In genomic region chr19:32885481-32886131, GRCm38 (mm10) we compare ENCODE assay signal across 9 mouse cellular contexts.
DNase-seq lines count a peak whose midpoint lies in the region; ATAC-seq and TF ChIP-seq lines count a peak whose summit lies in the region.
"Had no signal": no experiment of that assay in that cellular context is flagged by ENCODE, and none has a peak within 500 bp of the region (broad histone marks: within the 10 kb centered on the region; RNA-seq: fewer than 3 reads in every experiment).

No protein-coding gene starts in this region.

- TF ChIP-seq EP300 in stomach, postnatal 0 days (optimal IDR thresholded peaks at IDR 0.05), result no peak

- H3K27me3 ChIP-seq in intestine, embryonic 15.5 days (replicated peaks), result no peaks in the 10 kb centered on the region
- H3K27me3 ChIP-seq in intestine, postnatal 0 days (replicated peaks; ENCODE audit: control insufficient read depth, insufficient read depth, low read length), result no peaks in the 10 kb centered on the region
- H3K27me3 ChIP-seq in forebrain, embryonic 12.5 days, result no peaks in the 10 kb centered on the region
- 0 out of 2 replicates have a peak, but pooled peaks cover 5% of the 10 kb centered on the region for H3K27me3 ChIP-seq in limb, embryonic 13.5 days
- H3K27me3 ChIP-seq in stomach, postnatal 0 days (ENCODE audit: control insufficient read depth, insufficient read depth, low read length), result no peaks in the 10 kb centered on the region
- H3K27me3 ChIP-seq: liver, embryonic 13.5 days had no signal

- H3K4me1 ChIP-seq in intestine, embryonic 15.5 days (replicated peaks), result no peaks in the 10 kb centered on the region; the same call in 1 of the 2 replicates
- H3K4me1 ChIP-seq in intestine, postnatal 0 days (replicated peaks; ENCODE audit: control insufficient read depth, insufficient read depth, low read length), result 0 out of 2 replicates have a peak, but pooled peaks cover 5% of the 10 kb centered on the region
- peaks cover 6% of the 10 kb centered on the region; the same call in 1 of the 2 replicates for H3K4me1 ChIP-seq in forebrain, embryonic 12.5 days
- H3K4me1 ChIP-seq in limb, embryonic 13.5 days, result peaks cover 55% of the 10 kb centered on the region
- H3K4me1 ChIP-seq in stomach, postnatal 0 days (replicated peaks; ENCODE audit: control insufficient read depth, insufficient read depth), result no peaks in the 10 kb centered on the region
- H3K4me1 ChIP-seq: liver, embryonic 13.5 days had no signal

- H3K9me3 ChIP-seq in intestine, embryonic 15.5 days, result no peaks in the 10 kb centered on the region
- H3K9me3 ChIP-seq in intestine, postnatal 0 days (ENCODE audit: control insufficient read depth), result no peaks in the 10 kb centered on the region
- no peaks in the 10 kb centered on the region for H3K9me3 ChIP-seq in forebrain, embryonic 12.5 days
- no peaks in the 10 kb centered on the region for H3K9me3 ChIP-seq in limb, embryonic 13.5 days
- H3K9me3 ChIP-seq in stomach, postnatal 0 days (ENCODE audit: control insufficient read depth, low read length), result no peaks in the 10 kb centered on the region
- H3K9me3 ChIP-seq: liver, embryonic 13.5 days had no signal

- DNase-seq in embryo, embryonic 11 days, result peak; percentile 45
- DNase-seq in stomach, postnatal 0 days (ENCODE audit: low spot score), result no peak
- no peak for DNase-seq in left cerebral cortex, postnatal 25 days (ENCODE audit: low spot score in 2 of 2)
- DNase-seq: gastrocnemius, postnatal 25 days; liver, embryonic 13.5 days had no signal

- H3K36me3 ChIP-seq in intestine, embryonic 15.5 days, result no peaks in the 10 kb centered on the region
- no peaks in the 10 kb centered on the region for H3K36me3 ChIP-seq in intestine, postnatal 0 days (ENCODE audit: control insufficient read depth, insufficient read depth)
- no peaks in the 10 kb centered on the region for H3K36me3 ChIP-seq in forebrain, embryonic 12.5 days (replicated peaks)
- H3K36me3 ChIP-seq in limb, embryonic 13.5 days, result no peaks in the 10 kb centered on the region
- H3K36me3 ChIP-seq in stomach, postnatal 0 days (ENCODE audit: control insufficient read depth, insufficient read depth, low read length), result no peaks in the 10 kb centered on the region
- H3K36me3 ChIP-seq: liver, embryonic 13.5 days had no signal

- no peak for ATAC-seq in intestine, embryonic 15.5 days
- ATAC-seq in intestine, postnatal 0 days, result no peak
- ATAC-seq in forebrain, embryonic 12.5 days (ENCODE audit: low FRiP score), result 0 out of 2 replicates have a peak, but pooled peaks have one; percentile 27
- ATAC-seq in limb, embryonic 13.5 days (ENCODE audit: low FRiP score, low read depth), result peak; percentile 45; the same call in 1 of the 2 replicates
- ATAC-seq in stomach, postnatal 0 days (ENCODE audit: low FRiP score, low TSS enrichment), result no peak

- H3K4me2 ChIP-seq in intestine, embryonic 15.5 days (replicated peaks), result 0 out of 2 replicates have a peak overlapping the region, but pooled peaks have one; percentile 1
- no peak overlapping the region for H3K4me2 ChIP-seq in intestine, postnatal 0 days (replicated peaks; ENCODE audit: low read depth)
- H3K4me2 ChIP-seq in forebrain, embryonic 12.5 days, result no peak overlapping the region
- peak overlapping the region; percentile 52 for H3K4me2 ChIP-seq in limb, embryonic 13.5 days (replicated peaks)
- no peak overlapping the region for H3K4me2 ChIP-seq in stomach, postnatal 0 days (replicated peaks; ENCODE audit: low read depth)
- H3K4me2 ChIP-seq: liver, embryonic 13.5 days had no signal

- WGBS in intestine, embryonic 15.5 days, result 52% methylated on average over 12 of the region's 12 CpGs
- 62% methylated on average over 12 of the region's 12 CpGs for WGBS in intestine, postnatal 0 days
- 45% methylated on average over 12 of the region's 12 CpGs for WGBS in forebrain, embryonic 12.5 days
- WGBS in limb, embryonic 13.5 days, result 26% methylated on average over 12 of the region's 12 CpGs
- WGBS in stomach, postnatal 0 days, result 59% methylated on average over 12 of the region's 12 CpGs

- intact Hi-C loops in left cerebral cortex, postnatal 25 days (cut with DNase I), result no loop called here

- no peak for TF ChIP-seq CTCF in intestine, postnatal 0 days (IDR thresholded peaks at IDR 0.05; ENCODE audit: low read depth)
- TF ChIP-seq CTCF in stomach, postnatal 0 days (IDR thresholded peaks at IDR 0.05; ENCODE audit: low read depth), result no peak

- no peak overlapping the region for H3K27ac ChIP-seq in intestine, embryonic 15.5 days
- H3K27ac ChIP-seq in intestine, postnatal 0 days (ENCODE audit: low read depth, low read length), result no peak overlapping the region
- H3K27ac ChIP-seq in forebrain, embryonic 12.5 days, result no peak overlapping the region
- 0 out of 2 replicates have a peak overlapping the region, but pooled peaks have one; percentile 67 for H3K27ac ChIP-seq in limb, embryonic 13.5 days
- no peak overlapping the region for H3K27ac ChIP-seq in stomach, postnatal 0 days (replicated peaks)
- H3K27ac ChIP-seq: liver, embryonic 13.5 days had no signal

- no peak overlapping the region for H3K4me3 ChIP-seq in intestine, embryonic 15.5 days (replicated peaks)
- H3K4me3 ChIP-seq in intestine, postnatal 0 days (ENCODE audit: low read depth, low read length), result no peak overlapping the region
- no peak overlapping the region for H3K4me3 ChIP-seq in forebrain, embryonic 12.5 days (replicated peaks)
- H3K4me3 ChIP-seq in limb, embryonic 13.5 days, result no peak overlapping the region
- H3K4me3 ChIP-seq in stomach, postnatal 0 days (ENCODE audit: low read depth, low read length), result no peak overlapping the region
- H3K4me3 ChIP-seq: liver, embryonic 13.5 days had no signal

- no peak overlapping the region for H3K9ac ChIP-seq in intestine, embryonic 15.5 days
- H3K9ac ChIP-seq in intestine, postnatal 0 days (ENCODE audit: low read depth, low read length), result no peak overlapping the region
- H3K9ac ChIP-seq in forebrain, embryonic 12.5 days, result no peak overlapping the region
- H3K9ac ChIP-seq in limb, embryonic 13.5 days, result no peak overlapping the region
- no peak overlapping the region for H3K9ac ChIP-seq in stomach, postnatal 0 days (ENCODE audit: low read length)
- H3K9ac ChIP-seq: liver, embryonic 13.5 days had no signal

Comparison
In these comparisons a context has a peak if more than half of its experiments do, and no peak if none do; other contexts are left out.
1. H3K4me2 ChIP-seq: peak in intestine, embryonic 15.5 days (single experiment) and limb, embryonic 13.5 days (single experiment); none in intestine, postnatal 0 days (single experiment), forebrain, embryonic 12.5 days (single experiment) and stomach, postnatal 0 days (single experiment).
2. ATAC-seq: peak in forebrain, embryonic 12.5 days (single experiment) and limb, embryonic 13.5 days (single experiment); none in intestine, embryonic 15.5 days (single experiment), intestine, postnatal 0 days (single experiment) and stomach, postnatal 0 days (single experiment).